In genomic region chr1:75142301-75143261, GRCm38 (mm10) we compare ENCODE assay signal across 8 mouse cellular contexts. TPM values are rescaled to one million over a fixed set of nuclear protein-coding genes. Genes with fewer than 3 reads are reported as not detected.
A peak's percentile ranks its signal among the peaks of the same experiment; 100 is the strongest.
DNase-seq lines count a peak whose midpoint lies in the region; ATAC-seq and TF ChIP-seq lines count a peak whose summit lies in the region.

TSS of gene Cnppd1 (minus strand) at chr1:75142711.
TSS of gene Retreg2 (plus strand) at chr1:75142778.

- peak; percentile 94 for TF ChIP-seq POLR2A in olfactory bulb, adult 2 months (IDR thresholded peaks at IDR 0.05; ENCODE audit: insufficient read depth, low read depth, low read length)
- peak; percentile 96 for TF ChIP-seq POLR2A in thymus, adult 2 months (IDR thresholded peaks at IDR 0.05; ENCODE audit: control insufficient read depth, extremely low read depth, insufficient read depth, low read length, poor library complexity)

- no peaks in the 10 kb centered on the region for H3K9me3 ChIP-seq in ES-E14 (ENCODE audit: control insufficient read depth, insufficient read depth, low read depth, low read length)
- no peaks in the 10 kb centered on the region for H3K9me3 ChIP-seq in forebrain, embryonic 16.5 days (ENCODE audit: control insufficient read depth, low read length)
- H3K9me3 ChIP-seq in lung, embryonic 14.5 days (ENCODE audit: low read depth, low read length): no peaks in the 10 kb centered on the region

- in situ Hi-C loops in ES-E14 (cut with MboI; ENCODE audit: low sequenced_read_pairs in 2 of 2, unreplicated experiment in 2 of 2): no loop called here

- peak within 1 kb of the TSS; percentile 82 for H3K9ac ChIP-seq in ES-E14 (ENCODE audit: insufficient read depth, low read depth, low read length, poor library complexity, severe bottlenecking)
- H3K9ac ChIP-seq in forebrain, embryonic 16.5 days (replicated peaks; ENCODE audit: low read depth, low read length): peak within 1 kb of the TSS; percentile 96
- H3K9ac ChIP-seq in lung, embryonic 14.5 days: peak within 1 kb of the TSS; percentile 85

- peak; percentile 90 for DNase-seq in ES-E14 (ENCODE audit: low read depth, low spot score)
- peak; percentile 96 for DNase-seq in cerebellum, adult 11-12 months
- peak; percentile 95 to 99 for DNase-seq in heart, postnatal 36 days
- DNase-seq in layer of hippocampus, adult 2 months (ENCODE audit: low spot score in 2 of 2): peak; percentile 93 to 95
- DNase-seq in lung, embryonic 14.5 days: peak; percentile 98
- DNase-seq in thymus, adult 2 months: peak; percentile 95

- H3K4me2 ChIP-seq in forebrain, embryonic 16.5 days (ENCODE audit: low read length): peak within 1 kb of the TSS; percentile 89
- peak within 1 kb of the TSS; percentile 93 for H3K4me2 ChIP-seq in lung, embryonic 14.5 days

- WGBS in forebrain, embryonic 16.5 days: under 1% methylated on average over 89 of the region's 91 CpGs
- WGBS in lung, embryonic 14.5 days: under 1% methylated on average over 91 of the region's 91 CpGs
- WGBS in olfactory bulb, adult 2 months: under 1% methylated on average over 91 of the region's 91 CpGs
- WGBS in thymus, adult 2 months: under 1% methylated on average over 91 of the region's 91 CpGs

- H3K4me1 ChIP-seq in ES-E14 (ENCODE audit: control insufficient read depth in 2 of 2, insufficient read depth in 2 of 2, low read length in 2 of 2, poor library complexity in 1 of 2): no peaks in the 10 kb centered on the region; a peak in 1 of 4 replicates
- peaks cover 23% of the 10 kb centered on the region for H3K4me1 ChIP-seq in forebrain, embryonic 16.5 days (replicated peaks; ENCODE audit: control insufficient read depth, insufficient read depth, low read length)
- H3K4me1 ChIP-seq in lung, embryonic 14.5 days (ENCODE audit: insufficient read depth): no peaks in the 10 kb centered on the region
- peaks cover 26% of the 10 kb centered on the region for H3K4me1 ChIP-seq in olfactory bulb, adult 2 months (ENCODE audit: control insufficient read depth, insufficient read depth, low read length)
- H3K4me1 ChIP-seq in thymus, adult 2 months (replicated peaks; ENCODE audit: control insufficient read depth, insufficient read depth, low read length): peaks cover 7% of the 10 kb centered on the region

- TF ChIP-seq CTCF in layer of hippocampus, adult 2 months (conservative IDR thresholded peaks at IDR 0.05): peak; percentile 76
- peak; percentile 65 for TF ChIP-seq CTCF in lung, embryonic 14.5 days (IDR thresholded peaks at IDR 0.05; ENCODE audit: low read depth)
- TF ChIP-seq CTCF in olfactory bulb, adult 2 months (IDR thresholded peaks at IDR 0.05; ENCODE audit: insufficient read depth, low read depth, low read length): peak; percentile 65
- peak; percentile 88 for TF ChIP-seq CTCF in thymus, adult 2 months (IDR thresholded peaks at IDR 0.05; ENCODE audit: borderline replicate concordance, control insufficient read depth, extremely low read depth, insufficient read depth, low read length, poor library complexity)

- H3K4me3 ChIP-seq in ES-E14 (ENCODE audit: insufficient read depth in 1 of 2, low read depth in 1 of 2, low read length in 2 of 2, poor library complexity in 1 of 2, severe bottlenecking in 1 of 2): peak within 1 kb of the TSS; percentile 67 to 85
- H3K4me3 ChIP-seq in forebrain, embryonic 16.5 days (replicated peaks; ENCODE audit: low read length): peak within 1 kb of the TSS; percentile 92
- peak within 1 kb of the TSS; percentile 86 for H3K4me3 ChIP-seq in layer of hippocampus, adult 2 months
- H3K4me3 ChIP-seq in lung, embryonic 14.5 days (ENCODE audit: low read depth, low read length): peak within 1 kb of the TSS; percentile 83
- H3K4me3 ChIP-seq in olfactory bulb, adult 2 months (ENCODE audit: insufficient read depth, low read depth, low read length): peak within 1 kb of the TSS; percentile 98
- H3K4me3 ChIP-seq in thymus, adult 2 months (ENCODE audit: control insufficient read depth, insufficient read depth, low read length): peak within 1 kb of the TSS; percentile 84

- intact Hi-C loops in heart, postnatal 36 days (cut with DNase I): loop anchor here (1.0 kb wide), 1 partner anchor 26 kb away; the partner anchor contains the start of gene Zfand2b

- H3K36me3 ChIP-seq in ES-E14 (ENCODE audit: control insufficient read depth, insufficient read depth, low read length, poor library complexity, severe bottlenecking): peaks cover 20% of the 10 kb centered on the region; the same call in 1 of the 2 replicates
- H3K36me3 ChIP-seq in forebrain, embryonic 16.5 days (ENCODE audit: control insufficient read depth, insufficient read depth): peaks cover 20% of the 10 kb centered on the region
- H3K36me3 ChIP-seq in lung, embryonic 14.5 days (ENCODE audit: insufficient read depth): peaks cover 61% of the 10 kb centered on the region
- H3K36me3 ChIP-seq in thymus, adult 2 months (ENCODE audit: control insufficient read depth, insufficient read depth, low read length): peaks cover 26% of the 10 kb centered on the region

- H3K27ac ChIP-seq in ES-E14 (ENCODE audit: insufficient read depth, low read depth, low read length, poor library complexity, severe bottlenecking): peak within 1 kb of the TSS; percentile 50; the same call in 1 of the 2 replicates
- peak within 1 kb of the TSS; percentile 96 for H3K27ac ChIP-seq in forebrain, embryonic 16.5 days (ENCODE audit: low read length)
- peak within 1 kb of the TSS; percentile 97 for H3K27ac ChIP-seq in layer of hippocampus, adult 2 months
- peak within 1 kb of the TSS; percentile 96 for H3K27ac ChIP-seq in lung, embryonic 14.5 days (ENCODE audit: low read depth)
- peak within 1 kb of the TSS; percentile 88 for H3K27ac ChIP-seq in olfactory bulb, adult 2 months (ENCODE audit: insufficient read depth, low read depth, low read length)
- H3K27ac ChIP-seq in thymus, adult 2 months (ENCODE audit: control insufficient read depth, insufficient read depth, low read length): peak within 1 kb of the TSS; percentile 90

- ATAC-seq in forebrain, embryonic 16.5 days: peak; percentile 90
- peak; percentile 86 for ATAC-seq in lung, embryonic 14.5 days (ENCODE audit: insufficient read depth)

- H3K27me3 ChIP-seq in forebrain, embryonic 16.5 days (replicated peaks; ENCODE audit: control insufficient read depth, insufficient read depth, low read length): no peaks in the 10 kb centered on the region
- no peaks in the 10 kb centered on the region for H3K27me3 ChIP-seq in lung, embryonic 14.5 days (ENCODE audit: insufficient read depth, low read length)
- no peaks in the 10 kb centered on the region for H3K27me3 ChIP-seq in thymus, adult 2 months (ENCODE audit: control insufficient read depth, insufficient read depth, low read length)

TF ChIP-seq in ES-E14, 5 proteins besides CTCF, POLR2A, EP300 and RAD21:
- TF ChIP-seq ZC3H11A (IDR thresholded peaks at IDR 0.05; ENCODE audit: borderline replicate concordance, low read depth, low read length) (no peak), MAFK (IDR thresholded peaks at IDR 0.05; ENCODE audit: insufficient read depth, low read depth, low read length) (no peak), ZNF384 (IDR thresholded peaks at IDR 0.05; ENCODE audit: low read depth, low read length) (peak; percentile 86), HCFC1 (IDR thresholded peaks at IDR 0.05; ENCODE audit: borderline replicate concordance, insufficient read depth, low read length) (peak; percentile 62; the same call in 1 of the 2 replicates)

RNA-seq across cellular contexts. Expression of gene Cnppd1, which starts in this region (rescaled TPM):
- 20.9 and 27.2 TPM in 2 replicates for total RNA-seq in ES-E14 (2012; rRNA removed)
- 57.1 and 58.5 TPM in 2 replicates for polyA plus RNA-seq in forebrain, embryonic 16.5 days (2015; fragmentation: Nextera tagmentation; extraction: Ambion mirVana)
- 10 to 100 TPM; 23.2 to 30.0 TPM for total RNA-seq in heart, postnatal 36 days (2021)
- total RNA-seq in layer of hippocampus, adult 2 months (2021): 10 to 100 TPM; 31.2 to 32.0 TPM
- 31.5 and 32.4 TPM in 2 replicates for polyA plus RNA-seq in lung, embryonic 14.5 days (2014; fragmentation: Nextera tagmentation; extraction: Ambion mirVana)
- polyA plus RNA-seq in olfactory bulb, adult 2 months (2012; ENCODE audit: insufficient read depth, insufficient read length, low replicate concordance, missing spikeins): 190 TPM in 1 of 2 replicates, not detected in the other
- polyA plus RNA-seq in thymus, adult 2 months (2012; rRNA removed): 126 and 141 TPM in 2 replicates

RNA-seq across cellular contexts. Expression of gene Retreg2, which starts in this region (rescaled TPM):
- 27.1 and 37.4 TPM in 2 replicates for total RNA-seq in ES-E14 (2012; rRNA removed)
- 91.9 and 102 TPM in 2 replicates for polyA plus RNA-seq in forebrain, embryonic 16.5 days (2015; fragmentation: Nextera tagmentation; extraction: Ambion mirVana)
- 10 to 100 TPM; 22.2 to 23.5 TPM for total RNA-seq in heart, postnatal 36 days (2021)
- total RNA-seq in layer of hippocampus, adult 2 months (2021): 100 to 1,000 TPM; 178 to 179 TPM
- 52.9 and 55.2 TPM in 2 replicates for polyA plus RNA-seq in lung, embryonic 14.5 days (2014; fragmentation: Nextera tagmentation; extraction: Ambion mirVana)
- not detected in 2 replicates for polyA plus RNA-seq in olfactory bulb, adult 2 months (2012; ENCODE audit: insufficient read depth, insufficient read length, low replicate concordance, missing spikeins)
- polyA plus RNA-seq in thymus, adult 2 months (2012; rRNA removed): 167 and 179 TPM in 2 replicates

Comparison
In these comparisons a context has a peak if more than half of its experiments do, and no peak if none do; other contexts are left out.
1. Peak in every context shown above with its lines: DNase-seq, ATAC-seq, H3K4me3 ChIP-seq and H3K27ac ChIP-seq.